Mouse (Mus musculus): ENCODE measurements around the gene Slc9b2.

DNA sequence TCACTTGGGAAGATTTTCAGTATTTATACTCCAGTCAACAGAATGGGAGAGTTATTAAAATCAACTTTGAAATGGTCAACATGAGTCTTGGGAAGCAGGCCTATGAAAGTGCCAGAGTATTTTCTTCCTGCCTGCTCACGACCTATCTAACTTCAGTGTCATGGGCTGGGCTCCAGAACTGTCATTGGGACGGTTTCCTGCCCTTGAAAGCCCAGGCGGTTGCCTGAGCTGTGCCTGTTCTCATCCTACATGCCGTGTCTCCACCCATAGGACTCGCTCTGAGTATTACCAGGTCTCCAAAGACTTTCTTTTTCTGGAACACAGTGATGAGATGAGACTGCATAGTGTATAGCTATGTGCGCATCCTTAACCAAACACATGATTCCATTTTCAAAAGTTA is 85.7 kb downstream of the Slc9b2 start:
- no peak for TF ChIP-seq GATA1 (IDR thresholded peaks at IDR 0.05; ENCODE audit: borderline replicate concordance, low read length)
- TF ChIP-seq FLI1 (IDR thresholded peaks at IDR 0.05; ENCODE audit: low read length), result no peak
